Mouse (Mus musculus) gastrocnemius, postnatal 36 days (tissue): Measurements from ENCODE around the gene Paqr3. TPM values are rescaled to one million over a fixed set of nuclear protein-coding genes. Genes with fewer than 3 reads are reported as not detected.

Experiments
- total RNA-seq, 2 experiments: library from RNA; stranded (reverse); gene quantifications; 2 replicates each; pipeline ENCODE4 v1.2.3; 2021

The Paqr3 gene
- total RNA-seq, 2 experiments from 2014 or later, result 3.6 to 3.7 TPM

Other genes with a start within 250 kb of the Paqr3 start
- gene Bmp2k, start 113.9 kb downstream of the Paqr3 start, total RNA-seq, result 1 to 10 TPM; 8.5 to 9.9 TPM